Comparison of ENCODE assay signal across 8 mouse cellular contexts in genomic region chr17:32787436-32788093, GRCm38 (mm10). TPM values are rescaled to one million over a fixed set of nuclear protein-coding genes. Genes with fewer than 3 reads are reported as not detected.
DNase-seq lines count a peak whose midpoint lies in the region; ATAC-seq and TF ChIP-seq lines count a peak whose summit lies in the region.

No protein-coding gene starts in this region.

- peak overlapping the region; percentile 77 for H3K4me3 ChIP-seq in left cerebral cortex, adult 2 months
- peak overlapping the region; percentile 80 for H3K4me3 ChIP-seq in embryonic facial prominence, embryonic 14.5 days (ENCODE audit: low read depth, low read length)
- peak overlapping the region; percentile 88 for H3K4me3 ChIP-seq in intestine, embryonic 15.5 days (replicated peaks)
- peak overlapping the region; percentile 82 for H3K4me3 ChIP-seq in liver, embryonic 16.5 days (ENCODE audit: low read depth, low read length)
- peak overlapping the region; percentile 78 for H3K4me3 ChIP-seq in stomach, embryonic 14.5 days (ENCODE audit: low read depth, low read length)

- H3K4me2 ChIP-seq in embryonic facial prominence, embryonic 14.5 days (ENCODE audit: low read depth, low read length) = peak overlapping the region; percentile 67
- H3K4me2 ChIP-seq in intestine, embryonic 15.5 days (replicated peaks) = peak overlapping the region; percentile 59
- peak overlapping the region; percentile 51 for H3K4me2 ChIP-seq in liver, embryonic 16.5 days (ENCODE audit: low read depth, low read length)
- peak overlapping the region; percentile 76 for H3K4me2 ChIP-seq in stomach, embryonic 14.5 days (replicated peaks; ENCODE audit: low read depth, low read length)

- H3K27ac ChIP-seq in left cerebral cortex, adult 2 months = peak overlapping the region; percentile 94
- peak overlapping the region; percentile 93 for H3K27ac ChIP-seq in embryonic facial prominence, embryonic 14.5 days (replicated peaks; ENCODE audit: low read depth, low read length)
- H3K27ac ChIP-seq in intestine, embryonic 15.5 days = peak overlapping the region; percentile 98
- H3K27ac ChIP-seq in liver, embryonic 16.5 days (ENCODE audit: low read length) = peak overlapping the region; percentile 95
- peak overlapping the region; percentile 94 for H3K27ac ChIP-seq in stomach, embryonic 14.5 days (ENCODE audit: low read length)

- intact Hi-C loops in left cerebral cortex, adult 2 months (cut with DNase I) = no loop called here
- intact Hi-C loops in left cerebral cortex, postnatal 36 days (cut with DNase I) = no loop called here

- H3K36me3 ChIP-seq in embryonic facial prominence, embryonic 14.5 days (ENCODE audit: control insufficient read depth, insufficient read depth, low read length) = peaks cover 29% of the 10 kb centered on the region
- 0 out of 2 replicates have a peak, but pooled peaks cover 11% of the 10 kb centered on the region for H3K36me3 ChIP-seq in intestine, embryonic 15.5 days
- H3K36me3 ChIP-seq in liver, embryonic 16.5 days (ENCODE audit: control insufficient read depth, insufficient read depth) = peaks cover 13% of the 10 kb centered on the region; the same call in 1 of the 2 replicates
- H3K36me3 ChIP-seq in stomach, embryonic 14.5 days (ENCODE audit: control insufficient read depth, insufficient read depth, low read length) = peaks cover 10% of the 10 kb centered on the region; the same call in 1 of the 2 replicates

- peak in 1 of 2 experiments; percentile 47 for DNase-seq in left cerebral cortex, adult 2 months (ENCODE audit: extremely low spot score in 1 of 2, low spot score in 2 of 2)
- no peak for DNase-seq in left cerebral cortex, postnatal 36 days (ENCODE audit: low spot score in 2 of 2)
- DNase-seq in MN1 (ENCODE audit: low spot score) = peak; percentile 71
- no peak for DNase-seq in embryonic facial prominence, embryonic 14.5 days (ENCODE audit: low spot score)
- no peak for DNase-seq in urinary bladder, postnatal 4 days (ENCODE audit: low spot score in 2 of 2)

- TF ChIP-seq CTCF in left cerebral cortex, adult 2 months (IDR thresholded peaks at IDR 0.05) = no peak

- ATAC-seq in embryonic facial prominence, embryonic 14.5 days (ENCODE audit: low read depth) = peak; percentile 88
- ATAC-seq in intestine, embryonic 15.5 days = peak; percentile 88
- peak; percentile 87 for ATAC-seq in liver, embryonic 16.5 days (ENCODE audit: low read depth)
- peak; percentile 80 for ATAC-seq in stomach, embryonic 14.5 days (ENCODE audit: insufficient number of reproducible peaks, insufficient read depth, low FRiP score, low read depth)

- 2% methylated on average over 25 of the region's 31 CpGs for WGBS in embryonic facial prominence, embryonic 14.5 days
- WGBS in intestine, embryonic 15.5 days = 2% methylated on average over 31 of the region's 31 CpGs
- 1% methylated on average over 31 of the region's 31 CpGs for WGBS in liver, embryonic 16.5 days (ENCODE audit: insufficient replicate concordance)
- WGBS in stomach, embryonic 14.5 days = 1% methylated on average over 31 of the region's 31 CpGs

- H3K4me1 ChIP-seq in embryonic facial prominence, embryonic 14.5 days (ENCODE audit: control insufficient read depth, insufficient read depth, low read length) = peaks cover 17% of the 10 kb centered on the region
- peaks cover 7% of the 10 kb centered on the region for H3K4me1 ChIP-seq in intestine, embryonic 15.5 days (replicated peaks)
- peaks cover 19% of the 10 kb centered on the region for H3K4me1 ChIP-seq in liver, embryonic 16.5 days (ENCODE audit: control insufficient read depth, low read depth, low read length)
- H3K4me1 ChIP-seq in stomach, embryonic 14.5 days (ENCODE audit: control insufficient read depth, insufficient read depth, low read length) = peaks cover 12% of the 10 kb centered on the region

- 0 out of 2 replicates have a peak, but pooled peaks cover 7% of the 10 kb centered on the region for H3K9me3 ChIP-seq in embryonic facial prominence, embryonic 14.5 days (ENCODE audit: control insufficient read depth, low read length)
- H3K9me3 ChIP-seq in intestine, embryonic 15.5 days = no peaks in the 10 kb centered on the region
- no peaks in the 10 kb centered on the region for H3K9me3 ChIP-seq in liver, embryonic 16.5 days (replicated peaks; ENCODE audit: control insufficient read depth, low read length)
- no peaks in the 10 kb centered on the region for H3K9me3 ChIP-seq in stomach, embryonic 14.5 days (ENCODE audit: control insufficient read depth, low read depth, low read length)

- H3K9ac ChIP-seq in embryonic facial prominence, embryonic 14.5 days (ENCODE audit: low read depth, low read length) = peak overlapping the region; percentile 95
- peak overlapping the region; percentile 96 for H3K9ac ChIP-seq in intestine, embryonic 15.5 days
- peak overlapping the region; percentile 92 for H3K9ac ChIP-seq in liver, embryonic 16.5 days (ENCODE audit: low read depth, low read length)
- peak overlapping the region; percentile 91 for H3K9ac ChIP-seq in stomach, embryonic 14.5 days (replicated peaks; ENCODE audit: low read depth, low read length)

- no peaks in the 10 kb centered on the region for H3K27me3 ChIP-seq in embryonic facial prominence, embryonic 14.5 days (replicated peaks; ENCODE audit: control insufficient read depth, insufficient read depth, low read length)
- H3K27me3 ChIP-seq in intestine, embryonic 15.5 days (replicated peaks) = no peaks in the 10 kb centered on the region
- no peaks in the 10 kb centered on the region for H3K27me3 ChIP-seq in liver, embryonic 16.5 days (ENCODE audit: control insufficient read depth, insufficient read depth, low read depth, low read length)
- no peaks in the 10 kb centered on the region for H3K27me3 ChIP-seq in stomach, embryonic 14.5 days (ENCODE audit: control insufficient read depth, insufficient read depth, low read length)

RNA-seq across cellular contexts. Expression of gene Zfp871, which starts 0.5 kb away (rescaled TPM):
- total RNA-seq in left cerebral cortex, adult 2 months (2021) = 10 to 100 TPM; 82.0 to 84.9 TPM
- 10 to 100 TPM; 66.0 to 88.5 TPM for total RNA-seq in left cerebral cortex, postnatal 36 days (2021)
- 39.8 and 53.0 TPM in 2 replicates for polyA plus RNA-seq in embryonic facial prominence, embryonic 14.5 days (2014; fragmentation: Nextera tagmentation; extraction: Ambion mirVana)
- polyA plus RNA-seq in intestine, embryonic 15.5 days (2015; fragmentation: Nextera tagmentation; extraction: Ambion mirVana) = 26.7 and 28.9 TPM in 2 replicates
- polyA plus RNA-seq in liver, embryonic 16.5 days (2015; fragmentation: Nextera tagmentation; extraction: Ambion mirVana) = 7.7 and 8.7 TPM in 2 replicates
- 61.9 and 62.0 TPM in 2 replicates for polyA plus RNA-seq in stomach, embryonic 14.5 days (2014; fragmentation: Nextera tagmentation; extraction: Ambion mirVana)

RNA-seq across cellular contexts. Expression of gene Zfp811, which starts 22.2 kb away (rescaled TPM):
- total RNA-seq in left cerebral cortex, adult 2 months (2021) = 1 to 10 TPM; 6.3 to 6.5 TPM
- 1 to 10 TPM; 5.7 to 8.5 TPM for total RNA-seq in left cerebral cortex, postnatal 36 days (2021)
- polyA plus RNA-seq in embryonic facial prominence, embryonic 14.5 days (2014; fragmentation: Nextera tagmentation; extraction: Ambion mirVana) = 2.8 and 3.5 TPM in 2 replicates
- polyA plus RNA-seq in intestine, embryonic 15.5 days (2015; fragmentation: Nextera tagmentation; extraction: Ambion mirVana) = 3.4 and 4.1 TPM in 2 replicates
- 0.02 and 0.30 TPM in 2 replicates for polyA plus RNA-seq in liver, embryonic 16.5 days (2015; fragmentation: Nextera tagmentation; extraction: Ambion mirVana)
- polyA plus RNA-seq in stomach, embryonic 14.5 days (2014; fragmentation: Nextera tagmentation; extraction: Ambion mirVana) = 4.7 and 5.4 TPM in 2 replicates

RNA-seq across cellular contexts. Expression of gene Zfp799, which starts 42.5 kb away (rescaled TPM):
- 10 to 100 TPM; 28.4 to 31.1 TPM for total RNA-seq in left cerebral cortex, adult 2 months (2021)
- 10 to 100 TPM; 24.2 to 32.7 TPM for total RNA-seq in left cerebral cortex, postnatal 36 days (2021)
- 14.5 and 15.4 TPM in 2 replicates for polyA plus RNA-seq in embryonic facial prominence, embryonic 14.5 days (2014; fragmentation: Nextera tagmentation; extraction: Ambion mirVana)
- 9.9 and 10.5 TPM in 2 replicates for polyA plus RNA-seq in intestine, embryonic 15.5 days (2015; fragmentation: Nextera tagmentation; extraction: Ambion mirVana)
- polyA plus RNA-seq in liver, embryonic 16.5 days (2015; fragmentation: Nextera tagmentation; extraction: Ambion mirVana) = 1.8 and 2.0 TPM in 2 replicates
- 20.6 and 21.4 TPM in 2 replicates for polyA plus RNA-seq in stomach, embryonic 14.5 days (2014; fragmentation: Nextera tagmentation; extraction: Ambion mirVana)
